Mouse (Mus musculus) E14TG2a.4 (cell line): Measurements from ENCODE around the gene Tpp1.

Source experiments
- CTCF ChIP-seq: conservative IDR thresholded peaks from 2 replicates; pipeline ENCODE4 v1.5.1; 2014; ENCODE audit warnings: low read length
- NANOG ChIP-seq: IDR thresholded peaks from 2 replicates; pipeline ENCODE4 v1.6.1; 2014; ENCODE audit warnings: borderline replicate concordance, low read length, mixed read lengths

- TF ChIP-seq CTCF, result no peak
- TF ChIP-seq NANOG, result no peak
These were observed 32.5 kb upstream of the Tpp1 start for GRCm38 (mm10) chr7:105784556-105784955.
